Mouse (Mus musculus): ENCODE data around the gene Ap2a2. TPM values are rescaled to one million over a fixed set of nuclear protein-coding genes. Genes with fewer than 3 reads are reported as not detected.

The Ap2a2 gene
- total RNA-seq, 2 experiments from 2014 or later = 199 to 214 TPM

GRCm38 (mm10) chr7:141558329-141558776 is 3.6 kb upstream of the Ap2a2 start:
- intact Hi-C loops (cut with DNase I) = no loop called here
- no peak for DNase-seq (ENCODE audit: low spot score in 2 of 2)

GRCm38 (mm10) chr7:141558946-141559345 is 3.0 kb upstream of the Ap2a2 start:
- intact Hi-C loops (cut with DNase I) = no loop called here
- DNase-seq (ENCODE audit: low spot score in 2 of 2) = no peak

DNA sequence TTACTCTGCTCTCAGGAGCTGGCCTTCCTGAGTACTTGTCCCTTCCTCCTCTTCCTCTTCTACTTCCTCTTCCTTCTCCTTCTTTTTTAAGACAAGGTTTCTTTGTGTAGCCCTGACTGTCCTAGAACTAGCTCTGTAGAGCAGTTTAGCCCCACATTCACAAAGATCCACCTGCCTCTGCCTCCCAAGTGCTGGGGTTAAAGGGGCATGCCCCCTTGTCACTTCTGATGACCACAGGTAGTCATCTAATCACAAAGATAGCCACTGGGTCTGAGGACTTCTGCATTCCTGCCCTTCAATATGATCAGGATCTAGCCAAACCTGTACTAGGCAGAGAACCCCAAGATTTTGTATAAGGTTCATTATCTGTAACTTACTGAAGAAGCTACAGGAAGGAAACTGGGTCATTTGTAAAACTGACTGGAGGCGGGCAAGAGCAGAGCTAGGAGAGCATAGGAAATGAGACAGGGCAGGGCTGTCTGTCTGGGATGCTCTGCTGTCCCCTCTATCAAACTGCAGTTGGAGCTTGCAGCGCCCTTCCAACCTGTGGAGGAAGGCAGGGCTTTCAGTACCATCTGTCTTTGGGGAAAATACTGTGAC is 2.1 kb upstream of the Ap2a2 start:
- DNase-seq (ENCODE audit: low spot score in 2 of 2) = no peak
- intact Hi-C loops (cut with DNase I) = loop anchor here (5.0 kb wide), 1 partner anchor 47 kb away; no protein-coding TSS in a partner anchor

DNA sequence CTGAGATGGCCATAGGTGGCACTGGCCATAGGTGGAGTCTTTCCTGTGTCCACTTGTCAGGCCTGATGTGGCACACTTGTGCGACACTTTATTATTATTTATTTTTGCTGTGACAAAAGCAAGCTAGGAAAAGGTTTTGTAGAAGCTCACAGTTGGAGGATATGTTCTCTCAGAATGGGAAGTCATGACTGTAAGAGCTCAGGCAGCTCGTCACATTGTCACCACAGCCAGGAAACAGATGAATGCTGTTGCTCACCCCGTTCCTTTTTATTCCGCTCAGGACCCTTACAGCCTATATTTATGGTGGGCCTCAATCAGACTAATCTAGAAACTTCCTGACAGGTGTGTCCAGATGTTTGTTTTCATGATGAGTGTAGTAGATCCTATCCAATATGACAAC is 1.5 kb upstream of the Ap2a2 start:
- no peak for DNase-seq (ENCODE audit: low spot score in 2 of 2)
- intact Hi-C loops (cut with DNase I) = loop anchor here (5.0 kb wide), 1 partner anchor 47 kb away; no protein-coding TSS in a partner anchor

GRCm38 (mm10) chr7:141562421-141562851 is 463 bp downstream of the Ap2a2 start:
- intact Hi-C loops (cut with DNase I) = loop anchor here (1.0 to 5.0 kb wide), 2 partner anchors 23 to 45 kb away; partner anchors contain the start of gene Chid1
- DNase-seq (ENCODE audit: low spot score in 2 of 2) = no peak

- DNase-seq (ENCODE audit: low spot score in 2 of 2) = peak; percentile 47 to 52
- intact Hi-C loops (cut with DNase I) = loop anchor here (1.0 to 5.0 kb wide), 2 partner anchors 24 to 44 kb away; partner anchors contain the start of gene Chid1
These were observed 967 bp downstream of the Ap2a2 start for GRCm38 (mm10) chr7:141562852-141563427.

DNA sequence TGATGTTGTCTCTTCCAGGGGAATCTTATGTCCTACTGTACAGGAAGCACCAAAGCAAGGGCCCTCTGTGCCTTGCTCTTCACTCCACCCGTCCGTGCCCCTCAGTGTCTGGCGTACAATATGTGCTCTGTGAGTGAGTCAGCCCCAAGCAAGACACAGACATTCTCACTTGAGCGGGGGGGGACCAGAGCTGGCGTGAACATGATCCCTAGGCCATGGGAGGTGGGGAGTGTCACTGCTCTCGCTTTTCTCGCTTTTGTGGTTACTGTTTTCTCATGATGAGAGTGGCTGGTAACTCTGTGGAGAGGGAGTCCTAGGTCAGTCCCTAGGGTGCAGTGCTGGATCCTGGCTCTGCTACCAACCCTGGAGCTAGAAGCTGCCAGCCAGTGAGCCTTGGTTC is 2.6 kb downstream of the Ap2a2 start:
- DNase-seq (ENCODE audit: low spot score in 2 of 2) = no peak
- intact Hi-C loops (cut with DNase I) = loop anchor here (5.0 kb wide), 1 partner anchor 43 kb away; no protein-coding TSS in a partner anchor

DNA sequence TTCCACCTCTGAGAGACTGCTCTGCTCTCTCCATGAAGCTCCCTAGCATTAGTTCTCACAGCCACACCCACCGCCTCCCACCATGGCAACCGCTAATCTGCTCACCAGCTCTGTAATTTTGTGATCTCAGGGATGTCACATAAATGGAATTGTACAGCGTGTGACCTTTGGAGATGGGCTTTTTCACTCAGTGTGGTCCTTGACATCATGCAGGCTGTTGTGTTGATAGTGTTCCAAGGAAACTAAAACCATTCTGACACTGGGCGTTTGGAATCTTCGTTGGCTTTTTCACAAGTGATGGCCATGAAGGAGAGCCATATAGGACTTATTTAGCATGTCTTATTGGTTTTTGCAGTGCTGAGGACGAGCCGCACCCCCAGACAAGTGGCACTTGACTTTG is 4.6 kb downstream of the Ap2a2 start:
- intact Hi-C loops (cut with DNase I) = no loop called here
- DNase-seq (ENCODE audit: low spot score in 2 of 2) = no peak

DNA sequence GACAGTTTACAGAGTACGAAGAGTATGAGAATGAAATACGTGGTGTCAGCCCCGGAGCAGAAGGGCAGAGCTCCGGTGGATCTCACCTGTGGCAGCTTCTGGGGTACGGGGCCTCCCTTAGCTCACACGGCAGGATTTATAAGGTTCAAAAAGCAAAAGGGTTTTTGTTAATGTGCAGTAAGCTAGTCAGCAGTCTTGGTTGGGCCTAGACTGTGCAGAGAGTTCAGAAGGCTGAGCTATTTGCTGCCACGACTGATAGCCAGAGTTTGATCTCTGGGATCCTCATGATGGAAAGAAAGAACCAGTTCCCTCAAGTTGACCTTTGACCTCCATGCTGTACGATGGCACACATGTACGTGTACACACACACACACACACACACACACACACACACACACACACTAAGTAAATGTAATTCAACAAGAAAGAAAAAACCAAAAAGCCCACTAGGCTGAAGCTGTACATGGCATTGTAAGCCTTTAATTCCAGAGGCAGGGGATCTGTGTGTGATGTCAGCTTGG is 7.4 kb downstream of the Ap2a2 start:
- DNase-seq (ENCODE audit: low spot score in 2 of 2) = no peak
- intact Hi-C loops (cut with DNase I) = no loop called here

DNA sequence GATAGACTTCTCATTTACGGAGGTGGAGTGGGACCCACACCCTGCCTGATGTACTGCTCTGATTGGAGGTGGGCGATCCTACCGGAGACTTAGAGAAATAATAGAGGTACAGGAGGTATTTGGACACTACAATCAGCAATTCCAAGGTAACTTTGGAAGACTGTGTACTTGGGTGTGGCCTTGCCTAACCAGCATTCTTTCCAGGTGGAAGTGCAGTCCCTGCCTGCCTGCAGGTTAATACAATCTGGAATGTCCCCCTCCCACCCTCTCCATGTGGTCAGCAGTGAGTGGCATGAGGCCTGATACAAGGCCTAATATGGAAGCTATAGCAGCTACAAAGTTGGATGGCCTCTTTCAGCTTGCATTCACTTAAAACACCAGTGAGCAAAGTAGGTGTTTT is 7.9 kb downstream of the Ap2a2 start:
- intact Hi-C loops (cut with DNase I) = no loop called here
- no peak for DNase-seq (ENCODE audit: low spot score in 2 of 2)

DNA sequence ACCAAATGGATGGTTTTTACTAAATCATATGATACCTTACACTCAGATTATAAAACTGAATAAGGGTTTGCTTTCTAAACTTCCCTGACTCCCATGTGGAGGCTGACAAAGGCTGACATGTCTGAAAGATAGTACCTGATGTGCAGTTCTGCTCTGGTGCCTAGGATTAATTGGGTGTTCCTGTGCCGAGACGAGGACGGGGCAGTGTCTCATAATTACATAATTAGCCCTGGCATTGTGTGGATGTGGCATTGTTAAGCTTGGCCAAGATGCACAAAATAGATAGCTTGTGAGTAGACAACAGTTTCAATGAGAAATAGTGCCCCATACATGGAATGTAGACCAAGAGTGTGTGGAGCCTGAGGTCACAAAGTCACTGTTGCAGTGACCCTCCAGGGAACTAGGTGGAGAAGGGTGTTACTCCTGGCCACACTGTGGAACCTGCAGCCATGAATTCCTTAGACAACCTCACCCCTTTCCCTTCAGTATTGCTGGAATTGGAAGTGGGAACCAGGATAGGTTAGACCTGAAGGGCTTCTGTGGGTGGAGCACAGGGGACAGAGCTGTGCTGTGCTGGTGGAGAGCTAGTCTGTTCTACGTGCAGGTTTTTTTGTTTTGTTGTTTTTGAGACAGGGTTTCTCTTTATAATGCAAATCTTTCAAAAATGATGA is 8.8 kb downstream of the Ap2a2 start:
- intact Hi-C loops (cut with DNase I) = no loop called here
- DNase-seq (ENCODE audit: low spot score in 2 of 2) = no peak

GRCm38 (mm10) chr7:141574041-141574440 is 12.1 kb downstream of the Ap2a2 start:
- intact Hi-C loops (cut with DNase I) = no loop called here
- DNase-seq (ENCODE audit: low spot score in 2 of 2) = no peak

DNA sequence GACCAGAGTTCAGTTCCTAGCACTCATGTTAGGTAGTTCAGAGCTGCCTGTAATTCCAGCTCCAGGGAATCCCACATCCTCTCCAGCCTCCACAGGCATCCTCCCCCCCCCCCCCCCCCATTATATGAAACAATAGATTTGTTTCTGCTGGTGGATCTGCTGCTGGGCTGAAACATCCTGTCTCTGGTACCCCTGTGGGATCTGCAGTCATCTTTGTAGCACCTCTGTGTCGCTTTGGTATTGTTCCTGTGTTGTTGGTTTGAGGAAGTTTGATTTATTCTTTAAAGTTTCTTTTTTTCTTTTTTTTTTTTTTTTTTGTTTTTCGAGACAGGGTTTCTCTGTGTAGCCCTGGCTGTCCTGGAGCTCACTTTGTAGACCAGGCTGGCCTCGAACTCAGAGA is 13.5 kb downstream of the Ap2a2 start:
- no peak for DNase-seq (ENCODE audit: low spot score in 2 of 2)
- intact Hi-C loops (cut with DNase I) = no loop called here

DNA sequence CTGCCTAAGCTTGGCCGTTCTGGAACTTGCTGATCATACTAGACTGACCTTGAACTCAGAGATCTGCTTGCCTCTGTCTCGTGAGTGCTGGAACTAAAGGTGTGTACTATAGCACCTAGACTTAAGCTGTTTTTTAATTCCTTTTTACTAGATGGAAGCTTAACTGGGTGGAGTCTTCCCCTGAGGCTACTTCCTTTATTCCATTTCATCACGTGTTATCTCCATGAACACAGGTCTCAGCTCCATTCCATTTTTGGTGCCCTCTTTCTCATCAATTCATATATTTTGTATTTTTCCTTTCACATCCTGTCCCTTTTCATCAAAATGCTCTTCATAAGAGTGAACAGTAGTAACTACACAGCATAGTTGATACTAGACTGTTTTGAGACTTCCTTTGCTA is 15.8 kb downstream of the Ap2a2 start:
- intact Hi-C loops (cut with DNase I) = no loop called here
- no peak for DNase-seq (ENCODE audit: low spot score in 2 of 2)

- intact Hi-C loops (cut with DNase I) = no loop called here
- no peak for DNase-seq (ENCODE audit: low spot score in 2 of 2)
These were observed 16.5 kb downstream of the Ap2a2 start for GRCm38 (mm10) chr7:141578511-141578910.

DNA sequence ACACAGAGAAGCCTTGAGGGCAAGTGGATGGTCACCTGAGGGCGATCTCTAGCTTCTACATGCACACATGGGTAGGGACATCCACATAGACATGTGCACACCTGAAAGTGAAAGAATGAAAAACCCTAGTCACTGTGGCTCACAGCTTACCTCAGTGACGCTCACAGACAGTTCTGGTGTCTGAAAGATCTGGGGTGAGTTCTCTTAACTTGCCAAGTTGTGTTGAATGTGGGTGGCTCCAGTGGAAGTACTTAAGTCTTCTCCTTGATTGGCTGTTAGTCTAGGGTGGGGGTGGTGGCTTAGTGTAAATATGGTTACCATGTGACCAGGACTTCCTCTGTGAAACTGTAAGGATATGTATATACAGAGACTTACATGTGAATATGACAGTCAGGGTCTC is 17.0 kb downstream of the Ap2a2 start:
- intact Hi-C loops (cut with DNase I) = no loop called here
- no peak for DNase-seq (ENCODE audit: low spot score in 2 of 2)

GRCm38 (mm10) chr7:141581323-141581722 is 19.4 kb downstream of the Ap2a2 start:
- DNase-seq (ENCODE audit: low spot score in 2 of 2) = no peak
- intact Hi-C loops (cut with DNase I) = no loop called here

DNA sequence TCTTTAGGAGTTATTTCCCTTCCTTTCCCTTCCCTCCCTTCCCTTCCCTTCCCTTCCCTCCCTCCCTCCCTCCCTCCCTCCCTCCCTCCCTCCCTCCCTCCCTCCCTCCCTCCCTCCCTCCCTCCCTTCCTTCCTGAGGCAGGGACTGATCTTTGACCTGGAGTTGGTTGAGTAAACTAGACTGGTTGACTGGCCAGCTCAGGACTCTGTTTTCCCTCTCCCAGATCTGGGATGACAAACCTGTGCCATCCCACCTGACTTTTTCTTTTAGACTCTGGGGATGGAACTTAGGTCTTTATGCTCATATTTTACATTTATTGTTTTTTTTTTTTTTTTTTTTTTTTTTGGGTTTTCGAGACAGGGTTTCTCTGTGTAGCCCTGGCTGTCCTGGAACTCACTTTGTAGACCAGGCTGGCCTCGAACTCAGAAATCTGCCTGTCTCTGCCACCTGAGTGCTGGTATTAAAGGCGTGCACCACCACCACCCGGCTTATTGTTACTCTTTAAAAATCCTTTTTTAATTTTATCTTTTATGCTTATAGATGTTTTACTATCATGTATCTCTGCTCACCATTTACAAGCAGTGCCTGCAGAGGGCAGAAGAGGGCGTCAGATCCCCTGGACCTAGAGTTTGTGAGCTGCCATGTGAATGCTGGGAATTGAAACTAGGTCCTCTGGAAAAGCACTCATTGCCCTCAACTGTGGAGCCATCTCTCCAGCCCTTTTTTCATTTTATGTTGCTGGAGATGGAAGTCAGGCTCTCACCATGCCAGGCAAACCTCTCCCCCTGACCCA is 22.3 kb downstream of the Ap2a2 start:
- DNase-seq (ENCODE audit: low spot score in 2 of 2) = no peak
- intact Hi-C loops (cut with DNase I) = no loop called here

DNA sequence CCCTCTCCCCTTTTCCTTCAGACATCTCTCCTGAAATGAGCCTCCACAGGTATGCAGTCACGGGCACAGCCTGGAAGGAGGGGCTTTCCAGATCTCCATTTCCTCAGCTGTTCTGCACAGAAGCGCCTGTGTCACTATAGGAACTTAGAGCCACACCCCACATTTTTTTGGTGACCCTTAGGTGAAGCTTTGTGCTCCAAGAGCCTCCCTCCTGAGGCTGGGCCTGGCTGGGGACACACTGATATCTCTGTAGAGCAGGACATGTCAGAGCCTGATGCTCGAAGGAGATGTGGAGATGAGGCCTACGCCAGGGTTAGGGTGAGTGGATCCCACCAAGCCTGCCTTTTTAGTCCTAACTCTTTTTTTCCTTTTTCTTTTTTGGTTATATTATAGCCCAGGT is 23.3 kb downstream of the Ap2a2 start:
- intact Hi-C loops (cut with DNase I) = no loop called here
- no peak for DNase-seq (ENCODE audit: low spot score in 2 of 2)

- intact Hi-C loops (cut with DNase I) = no loop called here
These were observed 23.9 kb downstream of the Ap2a2 start for GRCm38 (mm10) chr7:141585881-141586280.

More at GRCm38 (mm10) chr7:141585881-141586280, 23.9 kb downstream of the Ap2a2 start:
- no peak for DNase-seq (ENCODE audit: low spot score in 2 of 2)

Data from left cerebral cortex, postnatal 36 days (tissue).